Mouse (Mus musculus) brain, embryonic 14.5 days (tissue): ENCODE results near the gene Hdgf.

Source experiments
- CTCF ChIP-seq: fragments of 200-500 bp; IDR thresholded peaks from 2 replicates; pipeline ENCODE4 v1.5.1; 2012; ENCODE audit warnings: inconsistent platforms, mild to moderate bottlenecking, moderate library complexity, borderline replicate concordance; ENCODE audit not compliant: insufficient read depth, insufficient read length; ENCODE audit errors: extremely low read depth
- POLR2A ChIP-seq: fragments of 200-500 bp; IDR thresholded peaks from 2 replicates; pipeline ENCODE4 v1.6.1; 2012; ENCODE audit warnings: mild to moderate bottlenecking, inconsistent platforms, borderline replicate concordance; ENCODE audit not compliant: poor library complexity, insufficient read depth, insufficient read length, severe bottlenecking; ENCODE audit errors: extremely low read depth

GRCm38 (mm10) chr3:87934501-87934900 is 28.4 kb downstream of the Hdgf start:
- TF ChIP-seq CTCF (0 out of 2 replicates have a peak, but pooled peaks have one; percentile 3), POLR2A (no peak)
